ENCODE assay signal across 24 mouse cellular contexts in genomic region chr7:130751678-130752077, GRCm38 (mm10). TPM values are rescaled to one million over a fixed set of nuclear protein-coding genes. Genes with fewer than 3 reads are reported as not detected.
DNase-seq lines count a peak whose midpoint lies in the region; ATAC-seq and TF ChIP-seq lines count a peak whose summit lies in the region.
"Had no signal": no experiment of that assay in that cellular context is flagged by ENCODE, and none has a peak within 500 bp of the region (broad histone marks: within the 10 kb centered on the region; RNA-seq: fewer than 3 reads in every experiment).

No protein-coding gene starts in this region.

- TF ChIP-seq CTCF in midbrain, postnatal 0 days (IDR thresholded peaks at IDR 0.05): no peak

- no peaks in the 10 kb centered on the region for H3K9me3 ChIP-seq in midbrain, embryonic 10.5 days (replicated peaks)
- no peaks in the 10 kb centered on the region for H3K9me3 ChIP-seq in midbrain, postnatal 0 days (ENCODE audit: low read length)
- no peaks in the 10 kb centered on the region for H3K9me3 ChIP-seq in forebrain, embryonic 13.5 days (replicated peaks)
- H3K9me3 ChIP-seq in limb, embryonic 10.5 days (replicated peaks): no peaks in the 10 kb centered on the region
- H3K9me3 ChIP-seq: heart, embryonic 13.5 days had no signal

- H3K27ac ChIP-seq in midbrain, embryonic 10.5 days (replicated peaks): peak overlapping the region; percentile 89
- H3K27ac ChIP-seq in midbrain, postnatal 0 days (ENCODE audit: low read depth, low read length): no peak overlapping the region
- peak overlapping the region; percentile 92 for H3K27ac ChIP-seq in forebrain, embryonic 13.5 days
- 0 out of 2 replicates have a peak overlapping the region, but pooled peaks have one; percentile 72 for H3K27ac ChIP-seq in limb, embryonic 10.5 days

- peaks cover 32% of the 10 kb centered on the region for H3K4me1 ChIP-seq in midbrain, embryonic 10.5 days
- H3K4me1 ChIP-seq in midbrain, postnatal 0 days (ENCODE audit: insufficient read depth, low read length): peaks cover 8% of the 10 kb centered on the region; the same call in 1 of the 2 replicates
- H3K4me1 ChIP-seq in forebrain, embryonic 13.5 days: peaks cover 33% of the 10 kb centered on the region
- H3K4me1 ChIP-seq in limb, embryonic 10.5 days: peaks cover 16% of the 10 kb centered on the region

- H3K36me3 ChIP-seq in midbrain, embryonic 10.5 days: peaks cover 97% of the 10 kb centered on the region
- H3K36me3 ChIP-seq in midbrain, postnatal 0 days (ENCODE audit: insufficient read depth, low read length): peaks cover 38% of the 10 kb centered on the region
- peaks cover 76% of the 10 kb centered on the region for H3K36me3 ChIP-seq in forebrain, embryonic 13.5 days (ENCODE audit: poor library complexity, severe bottlenecking)
- H3K36me3 ChIP-seq in limb, embryonic 10.5 days: peaks cover 92% of the 10 kb centered on the region
- H3K36me3 ChIP-seq: G1E had no signal

- no peak overlapping the region for H3K9ac ChIP-seq in midbrain, postnatal 0 days (replicated peaks; ENCODE audit: low read length, poor library complexity, severe bottlenecking)
- H3K9ac ChIP-seq in forebrain, embryonic 13.5 days: no peak overlapping the region

- H3K27me3 ChIP-seq in midbrain, embryonic 10.5 days (ENCODE audit: low read depth, poor library complexity, severe bottlenecking): no peaks in the 10 kb centered on the region
- H3K27me3 ChIP-seq in midbrain, postnatal 0 days (ENCODE audit: insufficient read depth, low read length): no peaks in the 10 kb centered on the region
- no peaks in the 10 kb centered on the region for H3K27me3 ChIP-seq in forebrain, embryonic 13.5 days
- no peaks in the 10 kb centered on the region for H3K27me3 ChIP-seq in limb, embryonic 10.5 days (ENCODE audit: low read depth, poor library complexity, severe bottlenecking)
- H3K27me3 ChIP-seq: heart, embryonic 13.5 days had no signal

- H3K4me2 ChIP-seq in midbrain, postnatal 0 days (ENCODE audit: low read depth, low read length, poor library complexity, severe bottlenecking): no peak overlapping the region
- H3K4me2 ChIP-seq in forebrain, embryonic 13.5 days: no peak overlapping the region
- H3K4me2 ChIP-seq: heart, embryonic 13.5 days had no signal

- WGBS in midbrain, embryonic 10.5 days: 46% methylated on average over 9 of the region's 9 CpGs
- WGBS in midbrain, postnatal 0 days: 55% methylated on average over 9 of the region's 9 CpGs
- WGBS in forebrain, embryonic 13.5 days: 52% methylated on average over 9 of the region's 9 CpGs
- 72% methylated on average over 9 of the region's 9 CpGs for WGBS in limb, embryonic 10.5 days

- DNase-seq in embryo, embryonic 10.5 days (ENCODE audit: low spot score): peak; percentile 51
- no peak for DNase-seq in embryo, embryonic 9.5 days (ENCODE audit: extremely low spot score)
- DNase-seq in midbrain, embryonic 10.5 days (ENCODE audit: low spot score): no peak
- no peak for DNase-seq in midbrain, postnatal 0 days (ENCODE audit: low spot score)
- no peak for DNase-seq in limb, embryonic 10.5 days (ENCODE audit: low spot score)
- no peak for DNase-seq in urinary bladder, postnatal 4 days (ENCODE audit: low spot score in 2 of 2)
- no peak for DNase-seq in thymus, postnatal 36 days
- DNase-seq: adrenal gland, postnatal 14 days; cerebellum, adult 9-11 months; kidney, adult 2 months; kidney, postnatal 14 days; layer of hippocampus, postnatal 36 days; liver; lung, postnatal 10 days; right cerebral cortex, postnatal 25 days; thymus, postnatal 4 days had no signal

- ATAC-seq in midbrain, postnatal 0 days (ENCODE audit: low FRiP score): no peak
- ATAC-seq in forebrain, embryonic 13.5 days: no peak
- ATAC-seq: inflammation-experienced regulatory T-cells, adult 6 months had no signal

- no peak overlapping the region for H3K4me3 ChIP-seq in midbrain, embryonic 10.5 days
- no peak overlapping the region for H3K4me3 ChIP-seq in midbrain, postnatal 0 days (ENCODE audit: low read depth, low read length)
- H3K4me3 ChIP-seq in forebrain, embryonic 13.5 days: no peak overlapping the region
- no peak overlapping the region for H3K4me3 ChIP-seq in limb, embryonic 10.5 days
- H3K4me3 ChIP-seq: heart, embryonic 13.5 days; layer of hippocampus, adult 2 months had no signal

RNA-seq across cellular contexts. Expression of gene Btbd16, which starts 22.2 kb away (rescaled TPM):
- not detected in 2 replicates for polyA plus RNA-seq in midbrain, embryonic 10.5 days (2016; fragmentation: Nextera tagmentation; extraction: Ambion mirVana)
- not detected in 2 replicates for total RNA-seq in midbrain, postnatal 0 days (2014; rRNA removed)
- 0.29 and 0.32 TPM in 2 replicates for polyA plus RNA-seq in midbrain, postnatal 0 days (2015; fragmentation: Nextera tagmentation; extraction: Ambion mirVana)
- not detected in 2 replicates for polyA plus RNA-seq in forebrain, embryonic 13.5 days (2015; fragmentation: Nextera tagmentation; extraction: Ambion mirVana)
- not detected in 2 replicates for polyA plus RNA-seq in limb, embryonic 10.5 days (2016; fragmentation: Nextera tagmentation; extraction: Ambion mirVana)
- total RNA-seq: adrenal gland, postnatal 14 days; heart, postnatal 25 days had no signal
- polyA plus RNA-seq: brain, embryonic 14.5 days; embryonic facial prominence, embryonic 11.5 days; G1E had no signal
